Mouse (Mus musculus): ENCODE measurements around the gene B4galnt3. TPM values are rescaled to one million over a fixed set of nuclear protein-coding genes. Genes with fewer than 3 reads are reported as not detected.

The B4galnt3 gene
- polyA plus RNA-seq, 1 experiment from 2014 or later: 1.3 TPM

DNA sequence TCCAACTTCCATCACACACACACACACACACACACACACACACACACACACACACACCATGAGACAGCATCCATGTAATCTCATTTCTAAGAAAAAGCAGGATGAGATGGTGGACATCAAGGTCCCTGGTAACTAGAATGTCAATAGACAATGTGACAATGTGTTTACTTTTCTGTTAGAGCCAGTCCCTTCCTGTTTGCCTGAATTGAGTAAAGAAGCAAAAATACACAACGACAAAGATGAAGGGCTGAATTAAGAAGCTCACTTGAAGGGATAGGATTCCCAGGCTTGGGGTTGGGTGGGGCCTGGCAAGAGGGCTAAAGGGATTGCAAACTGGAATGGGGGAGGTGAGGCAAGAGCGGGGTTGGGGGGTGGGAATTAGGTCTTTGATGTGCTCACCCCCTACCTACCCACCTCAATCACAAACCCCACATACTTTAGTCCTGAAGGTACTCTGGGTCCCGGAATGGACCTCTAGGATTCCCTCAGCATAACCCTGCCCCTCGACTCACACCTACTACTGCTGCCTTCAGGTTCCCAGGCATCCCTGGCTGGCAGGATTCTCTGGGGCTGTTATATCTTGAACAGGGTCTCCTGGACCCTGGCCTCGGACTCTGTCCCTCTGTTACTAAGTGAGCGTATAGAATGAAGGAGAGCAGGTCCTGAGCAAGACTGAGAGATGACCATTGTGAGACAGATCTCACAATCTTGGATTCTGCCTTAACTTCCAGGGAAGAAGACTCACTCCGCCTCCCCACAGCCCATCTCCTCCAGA lies 102.8 kb downstream of the B4galnt3 start:
- 62% methylated on average over 7 of the region's 7 CpGs for WGBS
- no peak overlapping the region for H3K4me3 ChIP-seq (ENCODE audit: low read depth, low read length)
- DNase-seq (ENCODE audit: low spot score): no peak
- H3K36me3 ChIP-seq (ENCODE audit: control insufficient read depth, insufficient read depth, low read length): no peaks in the 10 kb centered on the region
- no peak overlapping the region for H3K27ac ChIP-seq (replicated peaks; ENCODE audit: low read depth, low read length)
- peaks cover 16% of the 10 kb centered on the region for H3K4me1 ChIP-seq (ENCODE audit: control insufficient read depth, insufficient read depth, low read length)
- no peak overlapping the region for H3K9ac ChIP-seq (ENCODE audit: low read depth, low read length)
- no peaks in the 10 kb centered on the region for H3K27me3 ChIP-seq (replicated peaks; ENCODE audit: control insufficient read depth, insufficient read depth, low read length)
- no peak for ATAC-seq (ENCODE audit: low read depth)
- no peaks in the 10 kb centered on the region for H3K9me3 ChIP-seq (ENCODE audit: control insufficient read depth, low read length)
- H3K4me2 ChIP-seq (ENCODE audit: low read depth, low read length): no peak overlapping the region

DNA sequence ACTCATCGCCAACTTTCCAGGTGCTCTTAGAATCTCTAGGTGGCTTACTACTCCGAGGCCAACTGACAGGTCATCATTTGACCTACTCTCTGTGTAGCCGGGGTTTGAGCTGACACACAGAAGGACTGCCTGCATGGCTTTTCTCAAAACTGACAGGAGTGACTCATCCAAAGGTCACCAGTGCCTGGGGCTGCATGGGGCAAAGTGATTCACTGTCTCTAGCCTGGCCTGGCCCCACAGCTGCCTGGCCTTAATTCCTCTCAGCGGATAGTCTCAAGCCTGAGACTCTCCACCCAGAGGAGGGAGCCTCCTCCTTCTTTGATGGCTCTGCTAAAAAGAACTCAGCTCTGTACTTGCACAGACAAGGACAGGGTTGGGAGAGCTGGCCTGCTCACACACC lies 103.4 kb downstream of the B4galnt3 start:
- H3K4me3 ChIP-seq (ENCODE audit: low read depth, low read length): no peak overlapping the region
- peaks cover 16% of the 10 kb centered on the region for H3K4me1 ChIP-seq (ENCODE audit: control insufficient read depth, insufficient read depth, low read length)
- H3K4me2 ChIP-seq (ENCODE audit: low read depth, low read length): no peak overlapping the region
- no peak for ATAC-seq (ENCODE audit: low read depth)
- no peak for DNase-seq (ENCODE audit: low spot score)
- no peaks in the 10 kb centered on the region for H3K9me3 ChIP-seq (ENCODE audit: control insufficient read depth, low read length)
- H3K36me3 ChIP-seq (ENCODE audit: control insufficient read depth, insufficient read depth, low read length): no peaks in the 10 kb centered on the region
- no peaks in the 10 kb centered on the region for H3K27me3 ChIP-seq (replicated peaks; ENCODE audit: control insufficient read depth, insufficient read depth, low read length)
- WGBS: 58% methylated on average over 4 of the region's 4 CpGs
- H3K27ac ChIP-seq (replicated peaks; ENCODE audit: low read depth, low read length): no peak overlapping the region
- H3K9ac ChIP-seq (ENCODE audit: low read depth, low read length): no peak overlapping the region

DNA sequence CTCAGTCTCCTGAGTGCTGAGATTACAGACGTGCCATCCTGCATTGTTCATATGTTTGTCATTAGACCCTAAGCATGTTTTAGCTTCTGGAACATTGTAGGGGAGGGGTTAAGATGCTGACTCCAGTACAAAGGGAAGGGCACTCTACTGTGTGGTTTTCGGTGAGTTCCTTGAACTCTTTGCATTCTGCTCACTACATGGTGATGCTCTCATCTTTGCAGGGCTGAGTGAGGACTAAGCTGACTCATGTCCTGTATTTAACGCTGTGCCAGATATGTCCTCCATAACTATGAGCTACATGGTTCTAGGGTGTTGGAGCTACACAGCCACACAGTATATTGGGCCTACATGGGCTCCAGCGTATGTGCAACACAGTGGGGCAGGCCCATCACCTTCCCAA lies 104.0 kb downstream of the B4galnt3 start:
- 84% methylated on average over 4 of the region's 4 CpGs for WGBS
- Histone ChIP-seq H3K27ac (replicated peaks; ENCODE audit: low read depth, low read length) (no peak overlapping the region), H3K36me3 (ENCODE audit: control insufficient read depth, insufficient read depth, low read length) (no peaks in the 10 kb centered on the region), H3K9ac (ENCODE audit: low read depth, low read length) (no peak overlapping the region), H3K4me1 (ENCODE audit: control insufficient read depth, insufficient read depth, low read length) (peaks cover 16% of the 10 kb centered on the region), H3K9me3 (ENCODE audit: control insufficient read depth, low read length) (no peaks in the 10 kb centered on the region), H3K27me3 (replicated peaks; ENCODE audit: control insufficient read depth, insufficient read depth, low read length) (no peaks in the 10 kb centered on the region), H3K4me3 (ENCODE audit: low read depth, low read length) (no peak overlapping the region), H3K4me2 (ENCODE audit: low read depth, low read length) (no peak overlapping the region)
- DNase-seq (ENCODE audit: low spot score): no peak
- ATAC-seq (ENCODE audit: low read depth): no peak

DNA sequence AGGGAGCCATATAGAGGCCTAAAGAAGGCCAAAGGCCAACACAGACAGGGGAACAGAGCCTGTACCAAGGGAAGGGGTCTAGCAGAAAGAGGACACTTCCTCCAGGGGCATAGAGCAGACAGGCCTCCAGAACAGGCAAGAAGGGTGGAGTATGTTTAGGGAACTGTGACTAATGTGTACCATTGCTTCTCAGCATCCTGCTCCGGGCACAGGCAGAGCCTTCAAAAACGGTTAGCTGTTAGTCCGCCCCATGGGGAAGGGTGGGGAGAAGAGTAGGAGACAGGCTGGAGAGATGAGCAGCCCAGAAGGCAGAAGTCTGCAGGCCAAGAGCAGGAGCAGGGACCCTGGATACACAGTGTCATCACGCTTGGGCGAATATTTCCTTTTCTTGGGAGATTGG lies 105.1 kb downstream of the B4galnt3 start:
- 77% methylated on average over 5 of the region's 5 CpGs for WGBS
- no peak overlapping the region for H3K27ac ChIP-seq (replicated peaks; ENCODE audit: low read depth, low read length)
- no peak for ATAC-seq (ENCODE audit: low read depth)
- H3K36me3 ChIP-seq (ENCODE audit: control insufficient read depth, insufficient read depth, low read length): no peaks in the 10 kb centered on the region
- no peak overlapping the region for H3K4me3 ChIP-seq (ENCODE audit: low read depth, low read length)
- no peaks in the 10 kb centered on the region for H3K9me3 ChIP-seq (ENCODE audit: control insufficient read depth, low read length)
- H3K27me3 ChIP-seq (replicated peaks; ENCODE audit: control insufficient read depth, insufficient read depth, low read length): no peaks in the 10 kb centered on the region
- no peak overlapping the region for H3K4me2 ChIP-seq (ENCODE audit: low read depth, low read length)
- peaks cover 16% of the 10 kb centered on the region for H3K4me1 ChIP-seq (ENCODE audit: control insufficient read depth, insufficient read depth, low read length)
- DNase-seq (ENCODE audit: low spot score): no peak
- H3K9ac ChIP-seq (ENCODE audit: low read depth, low read length): no peak overlapping the region

DNA sequence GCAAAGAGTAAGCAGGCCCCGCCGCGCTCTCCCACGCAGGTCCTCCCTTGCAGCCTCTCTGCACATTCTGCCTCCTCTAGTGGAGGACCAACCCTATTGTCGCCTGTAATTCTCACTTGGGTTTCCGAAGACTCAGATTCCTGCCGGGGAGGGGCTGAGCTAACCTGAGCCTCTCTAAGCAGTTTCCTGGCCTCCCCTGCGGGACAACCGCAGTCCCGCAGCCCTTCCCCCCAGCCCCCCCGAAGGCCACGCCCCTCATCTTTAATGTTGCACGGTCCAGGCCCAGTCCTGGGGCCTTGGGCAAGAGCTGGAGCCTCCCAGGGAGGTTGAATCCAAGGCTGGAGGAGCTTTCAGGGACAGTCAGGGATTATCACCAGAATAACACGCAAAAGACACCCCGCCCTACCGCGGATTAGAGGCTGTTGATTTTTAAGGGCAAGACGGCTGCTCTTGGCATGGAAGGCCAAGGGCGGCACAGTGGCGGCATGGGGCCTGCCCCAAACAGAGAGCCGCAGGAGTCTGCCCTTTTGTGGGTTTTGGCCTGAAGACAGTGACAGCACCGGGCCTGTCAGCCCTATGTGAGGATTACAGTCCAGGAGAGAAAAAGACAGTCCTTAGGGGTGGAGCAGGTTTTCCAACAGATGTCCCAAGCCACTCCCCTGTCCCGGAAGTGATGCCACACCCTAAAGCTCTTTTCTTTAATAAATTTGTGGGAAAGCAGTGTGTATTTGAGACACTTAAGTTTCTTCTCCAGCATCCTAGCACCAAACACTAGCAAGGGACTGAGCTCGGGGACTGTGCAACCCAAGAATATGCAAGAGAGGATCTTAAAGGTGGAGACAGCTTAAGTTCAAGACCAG lies 105.8 kb downstream of the B4galnt3 start:
- peak; percentile 79 for ATAC-seq (ENCODE audit: low read depth)
- peak overlapping the region; percentile 28 for H3K9ac ChIP-seq (ENCODE audit: low read depth, low read length)
- H3K27me3 ChIP-seq (replicated peaks; ENCODE audit: control insufficient read depth, insufficient read depth, low read length): no peaks in the 10 kb centered on the region
- H3K4me2 ChIP-seq (ENCODE audit: low read depth, low read length): peak overlapping the region; percentile 40
- no peak overlapping the region for H3K4me3 ChIP-seq (ENCODE audit: low read depth, low read length)
- H3K4me1 ChIP-seq (ENCODE audit: control insufficient read depth, insufficient read depth, low read length): peaks cover 16% of the 10 kb centered on the region
- H3K27ac ChIP-seq (replicated peaks; ENCODE audit: low read depth, low read length): peak overlapping the region; percentile 24
- no peaks in the 10 kb centered on the region for H3K36me3 ChIP-seq (ENCODE audit: control insufficient read depth, insufficient read depth, low read length)
- peak; percentile 76 for DNase-seq (ENCODE audit: low spot score)
- H3K9me3 ChIP-seq (ENCODE audit: control insufficient read depth, low read length): no peaks in the 10 kb centered on the region
- 18% methylated on average over 21 of the region's 24 CpGs for WGBS

DNA sequence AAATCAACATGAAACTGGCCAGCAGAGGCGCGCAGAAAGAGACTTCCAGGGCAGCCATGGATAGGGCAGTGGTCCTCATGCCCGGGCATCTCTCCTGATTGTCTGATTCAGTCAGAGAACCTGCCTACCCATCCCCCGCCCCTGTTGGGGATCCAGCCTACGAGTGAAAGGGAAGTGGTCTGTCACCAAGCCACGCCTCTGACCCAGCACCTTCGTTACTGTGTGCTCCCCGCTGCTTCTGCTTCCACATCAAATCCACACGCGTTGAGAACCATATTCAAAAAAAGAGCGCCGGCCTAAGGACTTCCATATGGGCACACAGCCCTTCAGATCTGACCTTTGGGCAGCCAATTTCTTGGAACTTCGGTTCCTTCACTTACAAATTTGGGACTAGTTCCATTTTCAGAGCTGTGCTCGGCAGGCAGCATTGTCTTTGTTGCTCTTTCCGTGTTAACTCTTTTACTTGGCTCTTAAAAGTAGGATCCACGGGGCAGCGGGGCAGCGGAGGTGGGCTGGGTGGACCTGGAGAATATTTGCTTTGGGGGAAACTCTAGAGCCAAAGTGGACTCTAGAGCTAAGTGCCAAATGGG lies 106.7 kb downstream of the B4galnt3 start:
- DNase-seq (ENCODE audit: low spot score): peak; percentile 53
- WGBS: 14% methylated on average over 18 of the region's 18 CpGs
- peak overlapping the region; percentile 28; the same call in 1 of the 2 replicates for H3K9ac ChIP-seq (ENCODE audit: low read depth, low read length)
- H3K27me3 ChIP-seq (replicated peaks; ENCODE audit: control insufficient read depth, insufficient read depth, low read length): no peaks in the 10 kb centered on the region
- no peaks in the 10 kb centered on the region for H3K9me3 ChIP-seq (ENCODE audit: control insufficient read depth, low read length)
- peak overlapping the region; percentile 9; the same call in 1 of the 2 replicates for H3K4me3 ChIP-seq (ENCODE audit: low read depth, low read length)
- peak overlapping the region; percentile 40 for H3K4me2 ChIP-seq (ENCODE audit: low read depth, low read length)
- no peaks in the 10 kb centered on the region for H3K36me3 ChIP-seq (ENCODE audit: control insufficient read depth, insufficient read depth, low read length)
- no peak for ATAC-seq (ENCODE audit: low read depth)
- H3K4me1 ChIP-seq (ENCODE audit: control insufficient read depth, insufficient read depth, low read length): peaks cover 16% of the 10 kb centered on the region
- H3K27ac ChIP-seq (replicated peaks; ENCODE audit: low read depth, low read length): peak overlapping the region; percentile 24; the same call in 1 of the 2 replicates

DNA sequence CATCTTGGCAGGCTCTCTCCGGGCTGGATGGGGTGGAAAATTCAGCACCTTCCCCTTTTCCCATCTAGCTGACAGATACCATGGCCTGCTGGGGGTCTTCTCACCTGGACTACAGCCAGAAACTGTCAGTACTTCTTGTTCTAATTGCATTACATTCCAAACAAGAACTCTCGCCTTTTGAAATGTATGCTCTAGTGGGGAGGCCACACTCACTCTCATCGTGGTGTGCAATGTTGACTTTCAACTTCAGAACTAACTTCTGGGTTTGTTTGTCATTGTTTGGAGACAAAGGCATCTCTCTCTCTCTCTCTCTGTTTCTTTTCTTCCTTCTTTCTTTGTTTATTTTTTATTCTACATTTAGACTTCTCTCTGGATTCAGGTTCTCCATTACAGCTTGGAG lies 107.8 kb downstream of the B4galnt3 start:
- no peak for DNase-seq (ENCODE audit: low spot score)
- 45% methylated on average over 3 of the region's 3 CpGs for WGBS
- H3K4me1 ChIP-seq (ENCODE audit: control insufficient read depth, insufficient read depth, low read length): peaks cover 13% of the 10 kb centered on the region
- no peak overlapping the region for H3K4me3 ChIP-seq (ENCODE audit: low read depth, low read length)
- H3K9me3 ChIP-seq (ENCODE audit: control insufficient read depth, low read length): no peaks in the 10 kb centered on the region
- no peak overlapping the region for H3K27ac ChIP-seq (replicated peaks; ENCODE audit: low read depth, low read length)
- no peaks in the 10 kb centered on the region for H3K27me3 ChIP-seq (replicated peaks; ENCODE audit: control insufficient read depth, insufficient read depth, low read length)
- H3K4me2 ChIP-seq (ENCODE audit: low read depth, low read length): no peak overlapping the region
- ATAC-seq (ENCODE audit: low read depth): no peak
- H3K36me3 ChIP-seq (ENCODE audit: control insufficient read depth, insufficient read depth, low read length): no peaks in the 10 kb centered on the region
- H3K9ac ChIP-seq (ENCODE audit: low read depth, low read length): no peak overlapping the region

DNA sequence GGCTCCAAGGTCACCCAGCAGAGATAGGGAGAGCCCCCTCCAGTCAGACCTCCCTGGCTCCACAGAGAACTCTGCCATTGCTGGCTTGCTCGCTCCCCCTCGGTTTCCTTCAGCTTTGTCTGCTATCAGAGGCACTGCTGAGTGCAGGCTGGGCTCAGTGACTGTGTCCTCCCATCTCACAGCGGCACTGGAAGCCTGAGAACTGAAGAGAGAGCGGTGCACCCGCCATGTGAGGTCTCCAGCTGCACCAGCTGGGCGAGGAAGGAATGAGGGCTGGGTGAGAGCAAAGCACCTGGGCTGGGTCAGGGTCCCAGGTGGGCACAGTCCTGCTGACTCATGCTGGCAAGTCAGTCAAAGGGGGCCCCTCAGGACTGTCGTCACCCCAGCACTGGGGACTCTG lies 108.6 kb downstream of the B4galnt3 start:
- no peaks in the 10 kb centered on the region for H3K9me3 ChIP-seq (ENCODE audit: control insufficient read depth, low read length)
- 61% methylated on average over 7 of the region's 7 CpGs for WGBS
- no peak for DNase-seq (ENCODE audit: low spot score)

More for the DNA sequence above, 108.6 kb downstream of the B4galnt3 start:
- Histone ChIP-seq H3K27me3 (replicated peaks; ENCODE audit: control insufficient read depth, insufficient read depth, low read length) (no peaks in the 10 kb centered on the region), H3K4me2 (ENCODE audit: low read depth, low read length) (no peak overlapping the region), H3K4me3 (ENCODE audit: low read depth, low read length) (no peak overlapping the region), H3K9ac (ENCODE audit: low read depth, low read length) (no peak overlapping the region), H3K27ac (replicated peaks; ENCODE audit: low read depth, low read length) (no peak overlapping the region), H3K36me3 (ENCODE audit: control insufficient read depth, insufficient read depth, low read length) (no peaks in the 10 kb centered on the region), H3K4me1 (ENCODE audit: control insufficient read depth, insufficient read depth, low read length) (peaks cover 13% of the 10 kb centered on the region)
- ATAC-seq (ENCODE audit: low read depth): no peak
